Mouse (Mus musculus) cerebellum, adult 2 months (tissue): ENCODE measurements around the gene Tanc1. TPM values are rescaled to one million over a fixed set of nuclear protein-coding genes. Genes with fewer than 3 reads are reported as not detected.

Experiments used
- DNase-seq, 2 experiments: peaks; one replicate each; pipeline ENCODE4 v3.0.0; 2021
- H3K27ac ChIP-seq: fragments of 200-500 bp; 2 replicates; pipeline ENCODE4 v1.5.1; 2012; ENCODE audit warnings: low read length, control low read depth, inconsistent platforms; ENCODE audit not compliant: insufficient read depth
- H3K27me3 ChIP-seq: fragments of 200-500 bp; 2 replicates; pipeline ENCODE4 v1.6.1; 2012; ENCODE audit warnings: inconsistent platforms, mild to moderate bottlenecking, low read length, moderate library complexity; ENCODE audit not compliant: control insufficient read depth, insufficient read depth
- H3K4me1 ChIP-seq: fragments of 200-500 bp; 2 replicates; pipeline ENCODE4 v1.6.1; 2011; ENCODE audit warnings: low read length; ENCODE audit not compliant: control insufficient read depth, insufficient read depth
- H3K4me3 ChIP-seq: fragments of 200-500 bp; replicated peaks from 2 replicates; pipeline ENCODE3; 2011; ENCODE audit warnings: mild to moderate bottlenecking, low read depth, low read length, control low read depth; ENCODE audit not compliant: insufficient read depth
- CTCF ChIP-seq: fragments of 200-500 bp; IDR thresholded peaks from 2 replicates; pipeline ENCODE4 v1.5.1; 2011; ENCODE audit warnings: low read depth, mild to moderate bottlenecking, control low read depth, low read length, moderate library complexity, borderline replicate concordance; ENCODE audit not compliant: insufficient read depth
- POLR2A ChIP-seq: fragments of 200-500 bp; IDR thresholded peaks from 2 replicates; pipeline ENCODE4 v1.6.1; 2011; ENCODE audit warnings: low read length, control low read depth, borderline replicate concordance; ENCODE audit not compliant: insufficient read depth
- WGBS: fragments of 180-500 bp; shearing (Covaris S2); methylation state at CpG from one replicate; pipeline ENCODE4 v1.1.7; 2018; 5-methylcytosine and 5-hydroxymethylcytosine counted together
- polyA plus RNA-seq: library from polyadenylated mRNA; depleted of rRNA; stranded (reverse); fragments of >200 nt; gene quantifications from 2 replicates; pipeline ENCODE4 v1.2.3, GENCODE M21; 2012

Gene Tanc1
- polyA plus RNA-seq, 1 experiment: 40.7 TPM

DNA sequence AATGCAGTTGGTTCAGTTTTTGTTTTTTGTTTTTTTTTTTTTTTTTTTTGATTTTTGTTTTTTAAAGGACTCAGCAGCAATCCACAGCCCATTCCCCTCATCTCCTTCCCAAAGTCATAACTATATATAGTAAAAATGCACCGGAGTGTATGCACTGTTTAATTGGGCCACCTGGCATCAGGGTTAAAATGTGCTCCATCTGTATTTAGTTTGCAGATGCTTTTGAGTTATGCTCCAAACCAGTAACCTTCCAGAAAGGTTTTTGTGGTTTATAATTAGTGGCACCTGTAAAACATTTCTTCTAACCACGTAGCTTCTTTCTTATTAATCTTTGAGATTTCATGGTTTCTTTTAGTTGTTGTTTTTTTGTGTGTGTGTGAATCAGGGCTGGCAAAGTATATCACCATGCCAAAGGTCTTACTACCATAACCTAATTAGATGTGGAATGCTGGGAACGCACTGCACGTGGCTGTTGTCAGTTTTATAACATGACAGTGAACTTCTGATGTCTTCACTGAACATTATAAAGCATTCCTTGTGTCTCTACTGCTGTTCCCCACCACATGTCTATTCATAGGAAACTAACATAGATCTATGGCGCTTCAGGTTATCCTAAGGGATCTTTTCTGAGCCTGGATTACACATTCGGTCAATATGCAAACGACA, 86.9 kb downstream of the Tanc1 start:
- 61% methylated on average over 7 of the region's 7 CpGs for WGBS
- Histone ChIP-seq H3K27me3 (no peaks in the 10 kb centered on the region), H3K4me1 (peaks cover 17% of the 10 kb centered on the region), H3K4me3 (no peak overlapping the region), H3K27ac (no peak overlapping the region)
- DNase-seq: no peak
- TF ChIP-seq POLR2A: no peak
- TF ChIP-seq CTCF: no peak

DNA sequence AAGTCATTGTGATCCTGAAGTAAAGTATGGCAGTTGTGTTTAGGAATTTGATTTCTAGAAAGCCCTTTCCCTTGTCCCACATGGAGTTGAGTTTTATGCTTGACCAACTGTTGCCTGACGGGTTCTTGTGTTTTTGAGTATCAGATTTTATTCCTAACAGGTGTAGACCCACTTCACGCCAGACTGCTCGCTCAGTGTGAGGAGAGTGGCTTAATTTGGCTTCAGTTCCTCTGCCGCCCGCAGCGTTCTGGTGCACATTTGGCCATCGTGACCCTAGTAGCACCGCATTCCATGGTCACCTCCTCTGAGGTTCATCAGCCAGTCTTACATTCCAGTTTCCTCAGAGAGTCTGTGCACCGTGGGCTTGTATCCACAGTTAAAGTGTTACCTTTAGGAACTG, 88.1 kb downstream of the Tanc1 start:
- WGBS: 13% methylated on average over 9 of the region's 9 CpGs

DNA sequence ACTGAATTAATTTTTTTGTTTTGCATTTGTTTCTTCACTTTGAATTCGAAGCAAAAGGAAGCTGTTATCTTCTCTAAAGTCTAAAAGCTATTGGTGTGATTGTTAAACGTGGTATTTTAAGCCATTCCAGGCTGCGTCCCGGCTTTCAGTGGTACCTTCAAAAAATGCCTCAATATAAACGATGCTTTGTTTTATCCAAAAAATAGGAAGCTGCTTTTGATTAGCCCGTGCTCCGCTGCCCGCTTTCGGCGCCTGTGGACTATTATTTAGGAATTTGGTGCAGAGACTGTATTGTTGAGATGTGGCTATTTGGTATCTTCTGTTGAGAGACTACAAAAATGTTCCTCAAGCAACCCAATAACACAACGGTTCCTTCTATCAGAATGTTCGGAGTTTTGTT, 93.4 kb downstream of the Tanc1 start:
- WGBS: 88% methylated on average over 12 of the region's 12 CpGs
- no peak for TF ChIP-seq CTCF
- no peak for TF ChIP-seq POLR2A

More for the DNA sequence above, 88.1 kb downstream of the Tanc1 start:
- peaks cover 17% of the 10 kb centered on the region for H3K4me1 ChIP-seq
- no peak overlapping the region for H3K4me3 ChIP-seq
- TF ChIP-seq POLR2A (no peak), CTCF (no peak)
- no peak overlapping the region for H3K27ac ChIP-seq
- no peaks in the 10 kb centered on the region for H3K27me3 ChIP-seq
- peak; percentile 77 to 85 for DNase-seq

DNA sequence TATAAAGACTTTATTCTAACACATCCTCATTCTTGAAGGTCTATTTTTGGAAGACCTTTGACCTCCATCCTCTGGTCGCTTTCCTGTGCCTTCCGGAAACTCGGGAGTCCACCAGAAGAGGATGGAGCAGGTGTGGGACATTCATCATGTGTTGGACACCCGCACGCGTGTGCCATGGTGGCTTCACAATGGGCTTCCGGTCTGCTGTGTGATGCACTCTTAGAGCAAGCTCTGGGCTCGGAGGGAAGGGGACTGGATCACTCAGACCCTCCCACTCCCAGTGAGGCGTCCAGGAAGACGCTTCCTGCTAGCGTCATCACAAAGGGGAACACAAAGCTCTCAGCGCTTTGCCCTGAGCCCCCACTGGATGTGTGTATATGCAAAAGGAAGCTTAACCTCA, 95.0 kb downstream of the Tanc1 start:
- DNase-seq: no peak
- 92% methylated on average over 12 of the region's 12 CpGs for WGBS
- H3K4me1 ChIP-seq: peaks cover 1% of the 10 kb centered on the region; the same call in 1 of the 2 replicates
- H3K4me3 ChIP-seq: no peak overlapping the region
- no peaks in the 10 kb centered on the region for H3K27me3 ChIP-seq
- TF ChIP-seq CTCF (no peak), POLR2A (no peak)
- H3K27ac ChIP-seq: no peak overlapping the region

More for the DNA sequence above, 93.4 kb downstream of the Tanc1 start:
- no peak for DNase-seq
- H3K4me3 ChIP-seq: no peak overlapping the region
- H3K27ac ChIP-seq: no peak overlapping the region
- no peaks in the 10 kb centered on the region for H3K27me3 ChIP-seq
- H3K4me1 ChIP-seq: no peaks in the 10 kb centered on the region; the same call in 1 of the 2 replicates

DNA sequence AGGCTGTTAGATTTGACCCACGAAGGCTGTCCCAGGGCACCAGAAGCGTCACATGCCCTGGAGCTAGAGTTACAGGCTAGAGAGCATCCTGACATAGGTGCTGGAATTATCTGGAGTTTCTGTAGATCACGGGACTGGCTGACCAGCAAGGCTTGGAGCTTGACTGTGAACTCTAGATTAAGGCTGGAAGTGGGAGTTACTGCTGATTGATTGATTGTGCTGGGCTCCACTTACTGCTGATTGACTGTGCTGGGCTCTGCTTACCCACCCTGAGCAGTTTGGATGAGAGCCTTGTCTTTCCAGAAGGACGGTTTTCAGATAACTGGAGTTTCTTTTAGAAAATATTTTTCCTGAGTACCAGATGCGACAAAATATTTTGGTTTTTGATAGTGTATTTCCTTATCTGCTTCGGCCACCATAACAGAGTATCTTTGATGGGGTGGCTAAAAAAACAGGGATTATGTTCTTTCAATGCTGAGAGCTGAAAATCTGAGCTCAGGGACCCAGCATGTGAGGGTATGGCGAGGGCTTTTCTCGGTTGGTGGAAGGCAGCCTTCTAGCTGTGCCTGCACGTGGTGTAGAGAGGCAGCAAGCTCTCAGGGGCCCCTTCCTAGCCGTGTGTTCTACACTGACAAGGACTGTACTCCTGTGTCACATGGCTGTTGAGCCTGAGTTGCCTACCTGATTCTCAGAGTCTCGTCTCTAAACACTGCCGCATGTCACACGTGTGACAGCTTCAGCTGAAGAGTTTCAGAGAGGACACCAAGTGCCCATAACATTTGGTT, 96.3 kb downstream of the Tanc1 start:
- Histone ChIP-seq H3K27me3 (no peaks in the 10 kb centered on the region), H3K4me1 (peaks cover 11% of the 10 kb centered on the region), H3K4me3 (no peak overlapping the region), H3K27ac (no peak overlapping the region)
- 61% methylated on average over 13 of the region's 13 CpGs for WGBS
- DNase-seq: no peak
- TF ChIP-seq POLR2A: no peak
- no peak for TF ChIP-seq CTCF

- DNase-seq: no peak
- Histone ChIP-seq H3K4me3 (no peak overlapping the region), H3K27me3 (no peaks in the 10 kb centered on the region), H3K27ac (no peak overlapping the region), H3K4me1 (peaks cover 16% of the 10 kb centered on the region)
- no peak for TF ChIP-seq CTCF
- no peak for TF ChIP-seq POLR2A
- 94% methylated on average over 6 of the region's 6 CpGs for WGBS
These were observed 98.9 kb downstream of the Tanc1 start for GRCm38 (mm10) chr2:59710771-59711170.

GRCm38 (mm10) chr2:59711992-59712391, 100.2 kb downstream of the Tanc1 start:
- WGBS: 82% methylated on average over 8 of the region's 8 CpGs
- no peak overlapping the region for H3K4me3 ChIP-seq
- no peaks in the 10 kb centered on the region for H3K27me3 ChIP-seq
- H3K4me1 ChIP-seq: peaks cover 16% of the 10 kb centered on the region
- H3K27ac ChIP-seq: no peak overlapping the region
- TF ChIP-seq POLR2A: no peak
- TF ChIP-seq CTCF: no peak
- no peak for DNase-seq

- Histone ChIP-seq H3K4me3 (no peak overlapping the region), H3K27me3 (no peaks in the 10 kb centered on the region), H3K4me1 (peaks cover 19% of the 10 kb centered on the region), H3K27ac (no peak overlapping the region)
- no peak for DNase-seq
- 81% methylated on average over 9 of the region's 9 CpGs for whole genome bisulfite sequencing
- TF ChIP-seq POLR2A (no peak), CTCF (no peak)
These were observed 100.6 kb downstream of the Tanc1 start for GRCm38 (mm10) chr2:59712484-59712883.
